Mouse (Mus musculus) gastrocnemius, postnatal 36 days (tissue): ENCODE data around the gene Hsd11b1. TPM values are rescaled to one million over a fixed set of nuclear protein-coding genes. Genes with fewer than 3 reads are reported as not detected.
"Not testable (repeated sequence)": the region's sequence is repeated elsewhere in the genome, so short reads cannot be mapped to it uniquely, and the experiment has no call there.

Experiments
- DNase-seq, 2 experiments: peaks; one replicate each; pipeline ENCODE4 v3.0.0; 2022
- intact Hi-C: fragments of 180-260 bp; cut with DNase I; formaldehyde crosslinking; loops from one replicate; pipeline ENCODE4 v1.15.1; 2025
- long read RNA-seq, 2 experiments: library from polyadenylated mRNA; stranded (forward); transcript quantifications; one replicate each; pipeline ENCODE4 v2.0.0; 2021
- total RNA-seq, 2 experiments: library from RNA; stranded (reverse); gene quantifications; 2 replicates each; pipeline ENCODE4 v1.2.3; 2021

Hsd11b1 gene
- 1 to 10 TPM; 6.0 to 7.5 TPM for total RNA-seq
- long read RNA-seq, experiment 1, partial matches to known transcripts, result 1 of 6 reads
- long read RNA-seq, experiment 1, other reads (novel, unspliced or antisense), result 0 of 6 reads
- long read RNA-seq, experiment 2, partial matches to known transcripts, result 1 of 5 reads
- long read RNA-seq, experiment 2, other reads (novel, unspliced or antisense), result 0 of 5 reads

GRCm38 (mm10) chr1:193263955-193264598, at the start of gene Hsd11b1:
Gene Hsd11b1 (minus strand): TSS chr1:193264075.
- intact Hi-C loops, result no loop called here
- DNase-seq, result no peak

- intact Hi-C loops, result no loop called here
- DNase-seq, result no peak
Measured at GRCm38 (mm10) chr1:193311596-193311995, 47.7 kb upstream of the Hsd11b1 start.

- intact Hi-C loops, result no loop called here
- DNase-seq, result no peak
Measured at GRCm38 (mm10) chr1:193310519-193311085, 46.7 kb upstream of the Hsd11b1 start.

GRCm38 (mm10) chr1:193309785-193310518, 46.1 kb upstream of the Hsd11b1 start:
- DNase-seq, result no peak
- intact Hi-C loops, result no loop called here

- intact Hi-C loops, result no loop called here
- DNase-seq, result no peak
Measured at GRCm38 (mm10) chr1:193306832-193307231, 43.0 kb upstream of the Hsd11b1 start.

- intact Hi-C loops, result no loop called here
- no peak for DNase-seq
Measured at GRCm38 (mm10) chr1:193305386-193305785, 41.5 kb upstream of the Hsd11b1 start.

- DNase-seq, result no peak
- intact Hi-C loops, result no loop called here
Measured at GRCm38 (mm10) chr1:193303096-193303495, 39.2 kb upstream of the Hsd11b1 start.

- intact Hi-C loops, result no loop called here
- DNase-seq, result no peak
Measured at GRCm38 (mm10) chr1:193302093-193302405, 38.2 kb upstream of the Hsd11b1 start.

GRCm38 (mm10) chr1:193301216-193302092, 37.6 kb upstream of the Hsd11b1 start:
- intact Hi-C loops, result no loop called here
- DNase-seq, result no peak

- no peak for DNase-seq
- intact Hi-C loops, result no loop called here
Measured at GRCm38 (mm10) chr1:193299995-193300394, 36.1 kb upstream of the Hsd11b1 start.

- intact Hi-C loops, result no loop called here
- no peak for DNase-seq
Measured at GRCm38 (mm10) chr1:193298141-193298765, 34.4 kb upstream of the Hsd11b1 start.

- intact Hi-C loops, result no loop called here
- no peak for DNase-seq
Measured at GRCm38 (mm10) chr1:193295920-193296319, 32.0 kb upstream of the Hsd11b1 start.

GRCm38 (mm10) chr1:193293926-193294325, 30.1 kb upstream of the Hsd11b1 start:
- intact Hi-C loops, result no loop called here
- no peak for DNase-seq

GRCm38 (mm10) chr1:193293039-193293438, 29.2 kb upstream of the Hsd11b1 start:
- intact Hi-C loops, result no loop called here
- DNase-seq, result no peak

GRCm38 (mm10) chr1:193290686-193291085, 26.8 kb upstream of the Hsd11b1 start:
- intact Hi-C loops, result no loop called here

GRCm38 (mm10) chr1:193289914-193290313, 26.0 kb upstream of the Hsd11b1 start:
- no peak for DNase-seq
- intact Hi-C loops, result no loop called here

More at GRCm38 (mm10) chr1:193290686-193291085, 26.8 kb upstream of the Hsd11b1 start:
- no peak for DNase-seq

GRCm38 (mm10) chr1:193289076-193289475, 25.2 kb upstream of the Hsd11b1 start:
- DNase-seq, result no peak
- intact Hi-C loops, result no loop called here

GRCm38 (mm10) chr1:193287578-193287977, 23.7 kb upstream of the Hsd11b1 start:
- no peak for DNase-seq
- intact Hi-C loops, result no loop called here

GRCm38 (mm10) chr1:193285766-193286325, 22.0 kb upstream of the Hsd11b1 start:
- DNase-seq, intact Hi-C loops: not testable (repeated sequence)
